Mouse (Mus musculus): ENCODE measurements around the gene Tmem135. TPM values are rescaled to one million over a fixed set of nuclear protein-coding genes. Genes with fewer than 3 reads are reported as not detected.

Gene Tmem135
- total RNA-seq, 4 experiments from 2014 or later, result 30.3 to 39.6 (median 36.3) TPM

DNA sequence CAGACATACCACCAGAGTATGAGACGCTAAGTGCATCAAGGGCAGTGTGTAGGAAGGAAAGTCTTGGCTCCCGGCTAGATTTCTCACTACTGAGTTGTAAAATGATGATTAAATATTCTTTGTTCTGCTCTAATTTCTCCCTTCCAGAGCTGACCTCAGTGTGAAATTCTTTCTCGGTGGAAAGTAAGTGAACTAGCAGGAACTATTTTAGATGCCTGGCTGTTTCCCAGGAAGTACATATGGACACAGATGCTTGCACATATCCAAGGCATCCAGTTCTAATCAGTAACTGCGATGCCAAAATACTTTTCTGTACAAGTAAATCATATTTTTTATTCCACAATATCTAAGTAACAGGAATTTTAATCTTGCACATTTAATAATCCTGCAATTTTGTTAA is 220.1 kb downstream of the Tmem135 start:
- no peak for DNase-seq (ENCODE audit: low spot score)

DNA sequence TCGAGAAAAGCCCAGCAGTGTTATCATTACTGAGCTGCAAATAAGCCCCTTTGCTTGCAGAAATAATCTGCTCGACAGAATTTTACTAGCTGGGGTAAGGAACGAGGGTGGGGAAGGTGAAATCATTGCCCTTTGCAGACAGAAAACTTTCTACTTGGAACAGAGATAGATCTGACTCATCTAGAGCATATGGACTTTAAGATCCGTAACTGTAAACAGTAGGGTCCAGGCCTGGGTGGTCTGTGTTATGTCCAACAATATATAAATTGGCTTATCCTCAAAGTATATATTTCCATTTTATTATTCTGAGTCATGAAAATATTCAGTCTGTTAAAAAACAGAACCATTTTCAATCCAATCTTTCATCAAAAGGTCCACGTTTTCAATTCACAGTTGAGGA is 221.1 kb downstream of the Tmem135 start:
- DNase-seq (ENCODE audit: low spot score), result no peak

DNA sequence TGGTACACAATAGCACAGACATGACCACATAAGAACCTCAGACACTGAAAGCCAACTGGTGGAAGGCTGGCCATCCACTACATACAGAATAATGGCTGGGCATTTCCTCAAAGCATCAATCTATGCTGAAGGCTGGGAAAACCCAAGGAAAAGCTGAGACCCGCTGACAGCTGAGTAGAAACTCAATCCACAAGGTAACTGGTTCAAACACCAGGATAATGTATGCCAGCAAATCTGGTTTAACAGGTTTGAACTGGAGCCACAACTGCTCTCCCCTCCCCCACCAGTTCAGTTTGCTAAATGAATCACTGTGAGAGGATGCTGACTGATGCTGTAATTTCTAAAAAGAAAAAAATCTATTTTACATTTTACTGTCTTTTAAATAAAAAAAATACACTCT is 222.7 kb downstream of the Tmem135 start:
- DNase-seq (ENCODE audit: low spot score), result no peak

DNA sequence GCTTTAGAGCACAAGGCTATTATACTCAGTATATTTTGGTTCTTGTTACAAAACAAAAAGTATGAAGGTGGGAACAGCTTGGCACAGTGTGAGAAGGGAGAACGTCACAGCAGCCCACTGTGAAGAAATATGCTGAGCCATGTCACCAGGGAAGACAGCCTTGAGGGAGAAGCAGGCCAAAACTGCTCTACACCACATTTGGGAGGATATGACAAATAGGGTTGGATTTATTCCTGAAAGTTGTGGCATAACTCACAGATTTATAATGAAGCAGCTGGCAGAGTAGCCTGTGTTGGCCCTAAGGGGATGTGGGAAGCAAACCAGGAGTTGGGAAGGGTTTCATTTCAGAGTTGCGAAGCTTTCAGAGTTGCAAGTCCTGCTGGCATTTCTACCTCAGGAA is 225.4 kb downstream of the Tmem135 start:
- DNase-seq (ENCODE audit: low spot score), result peak; percentile 15

DNA sequence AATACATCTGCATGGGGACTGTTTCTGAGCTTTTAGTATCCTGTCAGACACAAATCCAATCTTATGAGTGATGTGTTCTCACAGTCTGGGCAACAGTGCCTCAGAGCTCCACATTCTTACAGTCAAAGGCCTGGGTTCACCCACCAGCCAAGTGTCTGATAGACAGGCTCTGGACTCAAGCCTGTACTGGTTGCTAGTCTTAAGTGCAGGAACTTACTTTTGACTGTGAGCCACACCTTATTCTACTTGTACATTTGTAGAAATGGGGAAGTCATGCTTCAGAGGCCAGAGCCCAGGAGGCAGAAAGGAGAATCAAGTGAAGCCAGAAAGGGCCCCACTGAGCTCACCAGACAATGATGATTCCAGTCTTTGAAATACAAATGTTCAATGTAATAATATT is 226.1 kb downstream of the Tmem135 start:
- DNase-seq (ENCODE audit: low spot score), result no peak

DNA sequence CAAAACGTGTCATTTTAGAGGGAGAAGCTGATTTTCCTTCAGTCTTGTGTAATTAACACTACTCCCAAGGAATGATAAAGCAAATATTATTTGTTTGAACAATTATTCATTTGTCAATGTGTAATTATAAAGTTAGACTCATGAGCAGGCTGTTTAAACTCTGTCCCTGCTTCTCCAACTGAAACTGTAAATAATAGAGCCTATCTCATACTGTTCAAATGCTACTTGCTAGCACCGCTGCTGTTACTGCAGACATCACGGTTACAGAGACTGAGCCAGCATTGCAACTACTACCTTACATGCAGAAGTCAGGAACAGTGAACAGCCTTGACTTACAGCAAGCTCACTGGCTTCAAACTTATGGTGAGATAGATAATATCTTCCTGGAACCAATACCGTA is 229.6 kb downstream of the Tmem135 start:
- no peak for DNase-seq (ENCODE audit: low spot score)

DNA sequence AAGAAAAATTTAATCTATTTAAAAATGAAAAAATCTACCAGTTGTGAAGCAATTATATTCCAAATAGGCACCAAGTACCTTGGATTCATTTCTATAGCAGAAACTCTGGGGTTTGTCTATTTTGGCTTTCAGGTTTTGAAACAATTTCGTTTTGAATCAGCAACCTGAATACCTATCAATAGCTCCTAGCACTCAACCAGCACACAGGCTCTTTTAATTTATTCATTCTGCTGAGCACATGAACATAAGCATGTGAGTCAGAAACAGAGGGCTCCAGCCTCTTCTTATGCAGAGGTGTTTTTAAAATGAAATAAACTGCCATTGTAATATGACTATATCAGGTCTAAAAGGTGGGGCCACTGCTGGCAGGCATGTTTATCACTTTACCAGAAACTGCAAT is 231.0 kb downstream of the Tmem135 start:
- no peak for DNase-seq (ENCODE audit: low spot score)

DNA sequence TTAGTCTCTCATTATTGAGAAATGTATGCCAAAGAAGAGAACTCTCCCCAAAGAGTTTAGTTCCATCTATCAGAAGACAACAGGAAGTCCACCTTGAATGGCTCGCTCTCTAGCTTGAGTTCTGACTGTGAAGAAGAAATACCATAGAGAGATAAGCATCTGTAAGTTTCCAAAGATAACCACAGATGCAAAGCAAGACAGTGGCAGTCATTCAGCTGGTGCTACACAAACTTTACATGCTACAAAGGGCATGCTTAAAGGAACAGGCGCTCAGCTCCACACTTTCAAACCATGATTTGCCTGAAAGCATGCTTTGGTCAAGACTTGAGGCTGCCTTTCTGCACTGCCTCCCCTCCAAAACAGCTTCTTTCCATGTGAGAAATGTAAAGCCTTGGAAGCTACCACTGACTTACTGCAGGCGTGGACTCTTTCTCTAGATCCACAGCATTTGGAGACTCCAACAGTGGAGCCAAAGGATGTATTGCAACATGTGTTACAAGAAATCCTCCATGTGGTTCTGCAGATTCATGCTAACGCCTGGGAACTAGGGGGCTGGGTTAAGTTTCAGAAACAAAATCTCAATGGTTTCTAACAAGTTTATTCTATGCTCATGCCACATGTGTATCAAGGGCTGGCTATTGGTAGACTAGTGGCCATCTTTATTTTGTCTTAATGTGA is 232.1 kb downstream of the Tmem135 start:
- DNase-seq (ENCODE audit: low spot score), result no peak

DNA sequence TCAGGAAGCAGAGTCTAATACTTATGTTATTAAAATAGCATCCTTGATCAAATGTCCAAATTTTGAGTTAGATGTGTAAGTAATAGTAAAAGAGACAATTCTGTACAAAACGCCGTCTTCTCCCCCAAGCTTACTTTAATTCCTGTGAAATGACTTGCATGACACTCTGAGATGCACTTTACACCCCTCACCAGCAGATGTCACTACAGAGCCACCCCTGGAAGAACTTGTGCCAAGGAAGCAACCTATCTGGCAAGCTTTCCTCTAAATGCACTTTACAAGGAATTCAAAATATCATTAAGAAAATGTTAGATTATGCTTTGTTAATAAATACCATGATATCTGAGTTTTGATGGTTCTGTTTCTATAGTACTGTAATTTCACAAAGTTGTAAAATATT is 235.4 kb downstream of the Tmem135 start:
- DNase-seq (ENCODE audit: low spot score), result peak; percentile 85

DNA sequence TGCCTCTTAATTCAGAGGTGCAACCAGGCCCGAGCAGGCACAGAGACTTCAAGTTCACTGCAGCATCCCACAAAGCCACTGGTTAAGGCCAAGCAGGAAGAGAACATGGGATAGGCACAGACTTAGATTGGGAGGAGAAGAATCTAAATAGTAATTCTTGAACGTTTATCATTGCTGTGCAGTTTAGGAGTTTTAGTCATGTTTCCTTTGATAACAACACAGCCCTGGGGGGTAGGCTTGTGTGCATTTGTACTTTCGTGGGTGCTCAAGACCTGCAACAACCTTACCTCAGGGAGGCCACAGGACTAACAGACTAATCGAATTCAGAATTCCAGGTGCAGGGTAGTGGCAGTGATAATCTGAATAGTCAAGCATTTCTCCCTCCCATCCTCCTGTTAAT is 238.5 kb downstream of the Tmem135 start:
- no peak for DNase-seq (ENCODE audit: low spot score)

DNA sequence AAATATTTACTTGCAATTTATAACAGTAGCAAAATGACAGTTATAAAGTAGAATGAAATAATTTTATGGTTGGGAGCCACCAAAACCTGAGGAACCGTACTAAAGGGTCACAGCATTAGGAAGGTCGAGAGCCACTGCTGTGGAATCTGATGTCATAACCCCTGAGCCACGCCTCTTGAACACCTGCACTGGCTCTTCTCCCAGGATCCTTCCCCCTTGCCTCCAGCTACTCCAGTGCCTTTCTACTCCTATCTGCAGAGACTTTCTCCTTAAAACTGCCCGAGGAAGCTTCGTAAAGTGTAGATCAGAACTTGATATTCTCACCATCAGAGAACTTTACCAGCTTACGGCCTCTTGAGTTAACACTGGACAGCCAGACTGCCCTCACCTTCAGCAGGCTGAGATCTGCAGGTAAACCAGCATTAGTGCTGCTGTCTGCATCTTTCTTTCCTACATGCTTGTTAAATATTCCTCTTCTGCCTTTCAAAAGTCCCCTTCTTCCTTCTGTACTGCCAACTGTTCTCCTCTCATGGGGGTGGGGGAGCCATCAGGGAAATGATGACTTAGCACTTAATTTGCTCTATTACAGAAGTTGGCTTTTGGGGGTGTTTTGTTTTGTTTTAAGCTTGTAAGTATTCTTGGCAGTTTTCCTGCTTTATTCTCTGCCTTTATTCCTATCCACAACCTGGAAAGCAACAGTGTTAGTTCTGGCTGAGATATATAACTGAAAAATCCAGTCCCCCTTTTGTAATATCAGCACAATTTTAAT is 242.2 kb downstream of the Tmem135 start:
- DNase-seq (ENCODE audit: low spot score), result no peak

DNA sequence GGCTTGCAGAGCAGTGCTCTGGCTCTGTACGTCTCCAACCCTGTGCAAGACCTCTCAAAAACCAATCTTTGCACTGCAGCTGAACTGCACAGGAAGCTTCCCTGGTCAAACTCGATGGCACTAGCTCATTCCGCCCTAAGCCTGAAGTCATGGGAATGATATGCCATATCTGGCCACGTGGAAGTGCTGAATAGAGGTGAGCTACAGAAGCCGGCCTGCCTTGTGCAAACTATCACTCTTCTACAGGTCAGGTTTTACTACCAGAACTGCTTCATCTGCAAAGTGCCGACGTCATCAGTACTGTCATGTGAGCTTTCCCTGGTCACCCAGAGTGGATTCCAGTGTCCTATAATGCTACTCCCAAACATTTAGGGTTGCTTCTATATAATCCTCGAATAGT is 246.7 kb downstream of the Tmem135 start:
- no peak for DNase-seq (ENCODE audit: low spot score)

DNA sequence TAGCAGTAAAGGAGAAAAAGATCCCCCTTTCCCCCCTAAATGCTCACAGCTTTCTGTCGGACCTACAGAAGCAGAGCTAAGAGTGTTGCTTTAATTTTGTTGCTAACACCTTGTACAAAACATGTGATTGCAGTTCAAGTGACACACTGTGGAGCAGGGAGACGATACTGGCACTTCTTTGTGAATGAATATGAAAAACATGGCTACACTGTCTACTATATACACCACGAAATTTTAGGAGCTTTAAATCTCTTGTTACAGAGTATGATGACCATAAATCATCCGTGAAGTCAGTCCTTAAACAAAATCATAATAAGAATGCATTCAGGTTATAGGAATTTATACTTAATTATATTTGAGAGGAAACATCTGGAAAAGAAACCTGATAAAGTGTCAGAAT is 247.4 kb downstream of the Tmem135 start:
- no peak for DNase-seq (ENCODE audit: low spot score)

DNA sequence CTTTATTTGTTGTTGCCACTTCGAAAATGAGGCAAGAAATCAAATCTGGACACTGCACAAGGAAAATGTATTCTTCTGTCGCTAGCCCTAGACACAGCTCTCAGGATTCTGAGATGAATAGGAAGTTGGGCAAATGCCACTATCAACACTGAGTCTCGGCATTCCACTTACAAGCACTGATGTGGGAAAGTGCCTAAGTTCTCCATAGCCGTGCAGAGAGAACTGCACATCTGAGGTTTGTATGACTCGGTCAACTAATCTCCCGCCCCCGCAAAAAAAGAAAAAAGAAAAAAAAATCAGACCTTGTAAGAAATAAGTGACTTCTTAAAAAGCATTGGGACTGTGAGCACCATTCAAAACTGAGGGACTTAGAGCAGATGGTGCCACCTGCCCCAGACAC is 248.3 kb downstream of the Tmem135 start:
- DNase-seq (ENCODE audit: low spot score), result no peak

DNA sequence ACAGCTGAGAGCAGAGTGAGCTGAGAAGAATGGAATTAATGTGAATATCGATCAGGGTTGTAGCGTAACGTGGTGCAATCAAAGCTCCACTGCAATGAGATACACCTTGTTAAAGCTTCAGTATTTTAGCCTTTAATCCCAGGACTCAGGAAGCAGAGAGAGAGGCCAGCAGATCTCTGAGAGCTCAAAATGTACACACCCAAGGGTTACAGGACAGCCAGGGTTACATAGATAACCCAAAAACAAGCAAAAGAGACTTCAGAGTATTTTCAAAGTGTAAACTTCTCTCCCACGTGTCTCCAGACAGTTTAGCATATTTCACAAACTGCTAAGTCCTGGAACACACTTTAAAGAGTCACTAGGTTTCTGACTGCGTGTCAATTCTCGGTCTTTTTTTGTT is 248.8 kb downstream of the Tmem135 start:
- no peak for DNase-seq (ENCODE audit: low spot score)

DNA sequence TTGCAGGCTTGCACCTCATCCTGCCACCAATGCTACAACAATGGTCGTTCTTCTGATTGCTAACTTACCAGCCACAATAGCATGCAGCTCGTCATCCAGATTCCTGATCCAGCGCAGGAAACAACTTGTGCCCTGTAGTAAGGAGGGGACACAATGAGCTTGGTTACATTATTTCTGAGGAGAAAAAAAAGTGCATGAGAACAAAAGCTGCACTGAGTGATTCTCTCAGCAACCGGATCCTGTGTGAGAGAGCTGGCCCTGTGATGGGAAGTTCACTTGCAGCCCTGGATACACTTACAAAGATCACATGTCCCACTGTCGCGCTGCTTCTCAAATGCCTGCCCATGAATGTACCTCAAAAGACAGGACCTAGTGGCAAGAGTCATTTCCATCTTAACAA is 252.7 kb downstream of the Tmem135 start:
- no peak for DNase-seq (ENCODE audit: low spot score)

DNA sequence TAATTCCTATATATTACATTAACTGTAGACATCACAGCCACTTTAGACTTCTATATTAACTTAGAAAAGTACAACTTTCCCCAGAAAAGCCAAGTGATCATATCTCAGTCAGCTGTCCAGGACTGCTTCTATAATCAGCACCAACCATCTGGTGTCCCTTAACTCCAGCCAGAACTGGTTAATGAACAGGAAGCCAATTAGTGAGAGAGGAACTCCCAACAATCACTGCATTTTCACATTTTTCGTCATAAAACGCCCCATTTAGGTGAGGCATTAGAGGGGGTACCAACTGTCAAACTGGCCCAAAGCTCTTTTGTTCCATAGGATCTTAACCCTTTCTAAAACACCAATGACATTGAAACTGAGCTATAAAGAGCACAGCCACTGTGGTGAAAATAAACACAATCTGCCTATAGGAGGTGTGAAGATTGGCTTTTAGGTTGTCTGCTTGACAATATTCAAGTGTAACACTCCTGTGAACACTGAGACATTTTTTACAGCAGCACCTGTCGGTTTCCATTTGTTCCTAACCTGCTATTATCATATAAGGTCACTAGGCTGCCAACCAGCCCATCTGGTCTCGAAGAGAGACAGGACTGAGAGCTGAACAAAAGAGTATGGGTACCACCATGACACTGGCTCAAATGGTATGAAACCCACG is 263.3 kb downstream of the Tmem135 start:
- no peak for DNase-seq (ENCODE audit: low spot score)

DNA sequence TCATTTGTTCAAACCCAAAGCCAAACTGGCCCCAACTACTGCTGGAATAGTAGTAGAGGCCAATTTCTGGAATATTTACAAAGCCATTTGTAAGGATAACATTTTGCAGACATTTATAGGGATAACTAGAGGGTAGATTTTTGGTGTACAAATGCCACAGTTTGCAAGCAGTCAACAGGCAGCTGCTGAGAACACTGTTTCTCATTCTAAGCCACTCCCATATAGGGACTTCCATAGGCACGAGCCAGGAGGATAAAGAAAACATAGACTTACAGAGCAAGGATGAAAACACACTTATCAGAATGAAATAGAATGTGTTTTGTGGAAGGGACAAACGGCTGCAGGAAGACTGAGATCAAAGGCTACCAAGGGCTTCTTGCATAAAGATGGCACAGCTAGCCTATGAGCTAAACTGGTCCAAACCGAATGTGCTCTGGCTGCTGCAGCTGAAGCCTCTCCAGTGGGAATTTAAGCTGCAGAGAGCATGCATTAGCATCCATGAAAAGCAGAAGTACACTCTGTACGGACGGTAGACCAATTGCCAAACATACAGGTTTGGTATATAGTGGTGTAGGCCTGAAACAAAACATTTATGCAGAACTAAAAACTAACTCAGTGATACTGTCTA is 269.0 kb downstream of the Tmem135 start:
- no peak for DNase-seq (ENCODE audit: low spot score)

DNA sequence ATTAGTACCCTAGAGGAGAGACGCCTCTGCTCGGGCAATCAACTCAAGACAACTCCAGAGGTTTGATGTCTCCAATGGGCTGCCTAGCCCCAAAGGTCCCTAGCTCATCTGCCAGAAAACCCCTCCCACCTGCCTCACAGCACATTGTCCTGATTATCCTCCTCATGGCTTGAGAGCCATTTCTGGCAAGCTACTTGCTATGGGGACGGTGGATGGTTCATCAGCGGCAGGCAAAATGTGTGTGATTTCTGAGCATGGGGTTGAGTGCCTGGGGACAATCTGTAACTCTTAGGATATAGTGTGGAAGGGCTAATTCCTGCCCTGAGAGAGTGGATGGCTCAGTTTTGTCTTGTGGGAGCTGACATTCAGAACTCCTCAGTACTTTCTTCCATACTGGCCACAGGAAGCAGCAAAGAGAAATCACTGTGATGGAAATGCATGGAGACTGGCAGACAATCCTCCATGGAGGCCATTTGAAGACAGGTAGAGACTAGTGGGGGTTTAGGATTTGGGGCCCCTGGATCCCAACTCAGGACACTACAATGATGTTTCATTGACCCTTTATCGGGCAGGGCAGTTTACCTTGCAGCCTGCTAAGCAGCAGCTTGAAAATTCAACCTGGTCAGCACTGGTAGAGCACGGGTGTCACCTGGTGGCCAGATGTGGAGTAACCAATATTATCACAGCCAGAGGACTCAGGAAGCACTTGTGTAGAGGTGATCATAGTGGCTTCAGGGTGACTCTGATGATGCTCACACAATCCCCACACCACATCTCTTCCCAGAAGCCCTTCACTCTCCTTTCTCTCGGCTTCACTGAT is 277.7 kb downstream of the Tmem135 start:
- peak; percentile 42 for DNase-seq (ENCODE audit: low spot score)

DNA sequence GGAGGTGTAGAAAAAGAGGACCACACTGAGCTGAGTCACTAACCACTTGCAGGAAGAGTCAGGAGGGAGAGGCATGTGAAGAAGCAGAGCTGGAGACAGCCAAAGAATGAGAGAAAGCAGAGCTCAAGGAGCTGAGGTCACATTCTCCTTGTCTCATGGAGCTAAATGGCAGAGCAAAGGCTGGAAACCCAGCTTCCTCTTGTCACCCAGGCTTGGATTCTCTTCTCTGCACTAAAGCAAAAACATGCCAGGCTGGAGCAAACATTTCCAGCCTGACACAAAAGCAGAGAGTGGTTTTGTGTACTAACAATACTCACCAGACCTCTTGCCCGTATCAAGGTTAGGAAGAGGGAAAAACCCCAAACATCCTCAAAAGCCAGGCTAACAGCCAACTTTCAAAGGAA is 287.8 kb downstream of the Tmem135 start:
- peak; percentile 45 for DNase-seq (ENCODE audit: low spot score)

DNA sequence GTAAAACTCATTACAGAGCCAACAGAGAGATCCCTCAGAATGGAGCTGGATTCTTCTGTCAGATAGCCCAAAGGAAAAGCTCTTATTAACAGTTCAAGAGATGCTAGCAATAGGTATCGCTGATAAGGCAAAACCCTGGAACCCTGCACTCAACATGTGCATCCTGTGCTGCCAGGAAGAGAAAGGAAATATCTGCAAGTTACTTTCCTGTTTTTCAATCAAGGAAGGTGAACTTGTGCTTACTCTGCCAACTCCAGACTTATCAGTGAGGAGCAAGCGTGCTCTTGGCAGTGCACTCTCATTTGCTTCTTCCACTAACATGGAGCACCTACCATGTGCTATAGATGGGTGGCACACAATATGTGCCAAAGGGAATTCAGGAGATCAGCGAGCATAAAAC is 288.4 kb downstream of the Tmem135 start:
- peak; percentile 58 for DNase-seq (ENCODE audit: low spot score)

DNA sequence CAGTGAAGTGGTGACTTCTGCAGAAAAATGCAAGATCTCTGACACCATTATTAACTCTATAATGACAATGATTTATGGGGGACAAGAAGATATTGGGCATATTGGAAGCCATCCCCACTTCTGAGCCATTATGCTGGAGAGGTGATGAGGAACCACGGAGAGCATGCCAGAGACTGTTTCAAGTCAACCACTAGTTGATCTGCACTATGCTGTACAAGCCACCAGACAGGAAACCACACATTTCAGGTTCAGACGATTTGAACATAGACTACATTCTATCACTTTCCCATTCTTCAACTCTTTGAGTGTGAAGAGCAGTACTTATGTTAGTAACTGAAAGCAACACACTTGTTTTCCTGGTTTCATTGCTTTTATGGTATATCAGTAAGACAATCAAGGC is 297.6 kb downstream of the Tmem135 start:
- no peak for DNase-seq (ENCODE audit: low spot score)
